Comparison of ENCODE assay signal across 8 mouse cellular contexts in genomic region chr1:131657945-131658354, GRCm38 (mm10). TPM values are rescaled to one million over a fixed set of nuclear protein-coding genes. Genes with fewer than 3 reads are reported as not detected.
A peak's percentile ranks its signal among the peaks of the same experiment; 100 is the strongest.
DNase-seq lines count a peak whose midpoint lies in the region; ATAC-seq and TF ChIP-seq lines count a peak whose summit lies in the region.

No protein-coding gene starts in this region.

- H3K9ac ChIP-seq in kidney, embryonic 15.5 days, result 0 out of 2 replicates have a peak overlapping the region, but pooled peaks have one; percentile 5

- H3K9me3 ChIP-seq in heart, embryonic 10.5 days, result no peaks in the 10 kb centered on the region
- no peaks in the 10 kb centered on the region for H3K9me3 ChIP-seq in kidney, embryonic 15.5 days (replicated peaks)

- TF ChIP-seq POLR2A in bone marrow, adult 2 months (IDR thresholded peaks at IDR 0.05; ENCODE audit: borderline replicate concordance, control insufficient read depth, low read depth, low read length), result no peak; the same call in 1 of the 2 replicates
- no peak for TF ChIP-seq POLR2A in embryonic fibroblast, embryonic 13.5 days (IDR thresholded peaks at IDR 0.05; ENCODE audit: low read depth, low read length)

- peak; percentile 87 for ATAC-seq in kidney, embryonic 15.5 days (replicated peaks; ENCODE audit: low FRiP score)
- ATAC-seq in monocyte, adult 5-6 weeks (replicated peaks; ENCODE audit: insufficient number of reproducible peaks, low FRiP score, low TSS enrichment, poor library complexity, severe bottlenecking), result peak; percentile 90

- peak overlapping the region; percentile 55 for H3K4me2 ChIP-seq in kidney, embryonic 15.5 days

- peak; percentile 99 for TF ChIP-seq CTCF in bone marrow, adult 2 months (IDR thresholded peaks at IDR 0.05; ENCODE audit: control insufficient read depth, insufficient read depth, low read length)
- peak; percentile 94 for TF ChIP-seq CTCF in embryonic fibroblast, embryonic 13.5 days (IDR thresholded peaks at IDR 0.05; ENCODE audit: borderline replicate concordance, insufficient read depth, low read length)

- WGBS in bone marrow, adult 2 months, result 1% methylated on average over 11 of the region's 11 CpGs
- under 1% methylated on average over 11 of the region's 11 CpGs for WGBS in heart, embryonic 10.5 days
- 1% methylated on average over 11 of the region's 11 CpGs for WGBS in kidney, embryonic 15.5 days

- 0 out of 2 replicates have a peak, but pooled peaks cover 4% of the 10 kb centered on the region for H3K27me3 ChIP-seq in heart, embryonic 10.5 days (ENCODE audit: insufficient read depth, poor library complexity, severe bottlenecking)
- no peaks in the 10 kb centered on the region for H3K27me3 ChIP-seq in kidney, embryonic 15.5 days

- peaks cover 1% of the 10 kb centered on the region; the same call in 1 of the 2 replicates for H3K4me1 ChIP-seq in bone marrow, adult 2 months (ENCODE audit: control insufficient read depth, insufficient read depth, low read length)
- no peaks in the 10 kb centered on the region for H3K4me1 ChIP-seq in embryonic fibroblast, embryonic 13.5 days (ENCODE audit: control insufficient read depth, insufficient read depth, low read length)
- peaks cover 14% of the 10 kb centered on the region for H3K4me1 ChIP-seq in heart, embryonic 10.5 days
- peaks cover 8% of the 10 kb centered on the region for H3K4me1 ChIP-seq in kidney, embryonic 15.5 days

- H3K4me3 ChIP-seq in bone marrow, adult 2 months (replicated peaks; ENCODE audit: control insufficient read depth, low read depth, low read length), result no peak overlapping the region
- no peak overlapping the region for H3K4me3 ChIP-seq in embryonic fibroblast, embryonic 13.5 days (ENCODE audit: insufficient read depth, low read length)
- peak overlapping the region; percentile 39; the same call in 1 of the 2 replicates for H3K4me3 ChIP-seq in heart, embryonic 10.5 days
- peak overlapping the region; percentile 26 for H3K4me3 ChIP-seq in kidney, embryonic 15.5 days (replicated peaks)

- H3K27ac ChIP-seq in bone marrow, adult 2 months (ENCODE audit: control insufficient read depth, insufficient read depth, low read depth, low read length, poor library complexity), result peak overlapping the region; percentile 34; the same call in 1 of the 2 replicates
- no peak overlapping the region for H3K27ac ChIP-seq in embryonic fibroblast, embryonic 13.5 days (ENCODE audit: insufficient read depth, low read length)
- peak overlapping the region; percentile 71 for H3K27ac ChIP-seq in heart, embryonic 10.5 days
- peak overlapping the region; percentile 69 for H3K27ac ChIP-seq in kidney, embryonic 15.5 days

- H3K36me3 ChIP-seq in heart, embryonic 10.5 days, result no peaks in the 10 kb centered on the region
- no peaks in the 10 kb centered on the region for H3K36me3 ChIP-seq in kidney, embryonic 15.5 days

- peak; percentile 96 for DNase-seq in 416B (ENCODE audit: low read depth)
- DNase-seq in heart, embryonic 10.5 days (ENCODE audit: low spot score), result peak; percentile 95
- peak; percentile 91 for DNase-seq in liver
- DNase-seq in spleen, postnatal 4 days (ENCODE audit: low spot score in 2 of 2), result peak; percentile 93 to 98

RNA-seq across cellular contexts. Expression of gene Ctse, which starts 19.8 kb away (rescaled TPM):
- polyA plus RNA-seq in bone marrow, adult 2 months (2011; ENCODE audit: insufficient read depth, insufficient read length, low replicate concordance, missing spikeins), result 118 and 261 TPM in 2 replicates
- polyA plus RNA-seq in embryonic fibroblast, embryonic 13.5 days (2011; ENCODE audit: insufficient read length, low read depth, missing spikeins), result not detected in 2 replicates
- 0.07 and 0.21 TPM in 2 replicates for polyA plus RNA-seq in heart, embryonic 10.5 days (2016; fragmentation: Nextera tagmentation; extraction: Ambion mirVana)
- polyA plus RNA-seq in kidney, embryonic 15.5 days (2015; fragmentation: Nextera tagmentation; extraction: Ambion mirVana), result 7.1 and 9.8 TPM in 2 replicates
- 11.9 to 16.7 TPM (median 13.9 TPM) in 3 replicates for total RNA-seq in monocyte, adult 5-6 weeks (2017)

RNA-seq across cellular contexts. Expression of gene Rab7b, which starts 30.5 kb away (rescaled TPM):
- polyA plus RNA-seq in bone marrow, adult 2 months (2011; ENCODE audit: insufficient read depth, insufficient read length, low replicate concordance, missing spikeins), result 6.5 and 7.2 TPM in 2 replicates
- polyA plus RNA-seq in embryonic fibroblast, embryonic 13.5 days (2011; ENCODE audit: insufficient read length, low read depth, missing spikeins), result 19.0 and 19.9 TPM in 2 replicates
- 0.58 and 0.79 TPM in 2 replicates for polyA plus RNA-seq in heart, embryonic 10.5 days (2016; fragmentation: Nextera tagmentation; extraction: Ambion mirVana)
- polyA plus RNA-seq in kidney, embryonic 15.5 days (2015; fragmentation: Nextera tagmentation; extraction: Ambion mirVana), result 2.4 and 2.6 TPM in 2 replicates
- total RNA-seq in monocyte, adult 5-6 weeks (2017), result 1.4 to 3.7 TPM (median 2.3 TPM) in 3 replicates

RNA-seq across cellular contexts. Expression of gene Avpr1b, which starts 58.9 kb away (rescaled TPM):
- polyA plus RNA-seq in bone marrow, adult 2 months (2011; ENCODE audit: insufficient read depth, insufficient read length, low replicate concordance, missing spikeins), result not detected in 2 replicates
- not detected in 2 replicates for polyA plus RNA-seq in embryonic fibroblast, embryonic 13.5 days (2011; ENCODE audit: insufficient read length, low read depth, missing spikeins)
- polyA plus RNA-seq in heart, embryonic 10.5 days (2016; fragmentation: Nextera tagmentation; extraction: Ambion mirVana), result not detected in 2 replicates
- not detected in 2 replicates for polyA plus RNA-seq in kidney, embryonic 15.5 days (2015; fragmentation: Nextera tagmentation; extraction: Ambion mirVana)
- not detected in 3 replicates for total RNA-seq in monocyte, adult 5-6 weeks (2017)

Comparison
In these comparisons a context has a peak if more than half of its experiments do, and no peak if none do; other contexts are left out.
1. H3K4me3 ChIP-seq: peak in heart, embryonic 10.5 days (single experiment) and kidney, embryonic 15.5 days (single experiment); none in bone marrow, adult 2 months (single experiment) and embryonic fibroblast, embryonic 13.5 days (single experiment).
2. RNA of gene Ctse, which starts 19.8 kb away (polyA plus RNA-seq): 118 to 261 TPM in bone marrow, adult 2 months; 7.1 to 9.8 TPM in kidney, embryonic 15.5 days, 0.07 to 0.21 TPM in heart, embryonic 10.5 days and not detected in embryonic fibroblast, embryonic 13.5 days; every median in the first group is over 10 times any median in the second.
3. Peak in every context shown above with its lines, with median percentiles within 50 percentile points of each other: DNase-seq.